Mouse (Mus musculus) lung, postnatal 0 days (tissue): ENCODE data around the gene Utf1. TPM values are rescaled to one million over a fixed set of nuclear protein-coding genes. Genes with fewer than 3 reads are reported as not detected.

Source experiments
- ATAC-seq: fragments of 200-750 bp; cut with Nextera tagmentation; 2 replicates; pipeline ENCODE4 v1.8.0; 2017; ENCODE audit warnings: moderate library complexity
- DNase-seq: peaks from one replicate; pipeline ENCODE4 v3.0.0-alpha.2; 2016; ENCODE audit warnings: low spot score
- H3K27ac ChIP-seq: fragments of 300-500 bp; sonication (generic); 2 replicates; pipeline ENCODE4 v1.5.1; 2014; ENCODE audit warnings: antibody characterized with exemption, mild to moderate bottlenecking, low read length, mixed read lengths
- H3K27me3 ChIP-seq: fragments of 300-500 bp; sonication (generic); replicated peaks from 2 replicates; pipeline ENCODE4 v1.6.1; 2014; ENCODE audit warnings: low read length, mixed read lengths; ENCODE audit not compliant: insufficient read depth
- H3K36me3 ChIP-seq: fragments of 300-500 bp; sonication (generic); 2 replicates; pipeline ENCODE4 v1.6.1; 2014; ENCODE audit warnings: low read length, mixed read lengths; ENCODE audit not compliant: insufficient read depth
- H3K4me1 ChIP-seq: fragments of 300-500 bp; sonication (generic); 2 replicates; pipeline ENCODE4 v1.6.1; 2014; ENCODE audit warnings: antibody characterized with exemption, low read depth, low read length, mixed read lengths; ENCODE audit not compliant: insufficient read depth
- H3K4me2 ChIP-seq: fragments of 300-500 bp; sonication (generic); replicated peaks from 2 replicates; pipeline ENCODE4 v1.6.1; 2014; ENCODE audit warnings: low read depth, mild to moderate bottlenecking, low read length, moderate library complexity, mixed read lengths
- H3K4me3 ChIP-seq: fragments of 300-500 bp; sonication (generic); 2 replicates; pipeline ENCODE4 v1.5.1; 2014; ENCODE audit warnings: low read depth, low read length
- H3K9ac ChIP-seq: fragments of 300-500 bp; sonication (generic); replicated peaks from 2 replicates; pipeline ENCODE4 v1.6.1; 2014; ENCODE audit warnings: low read depth, mild to moderate bottlenecking
- H3K9me3 ChIP-seq: fragments of 300-500 bp; sonication (generic); 2 replicates; pipeline ENCODE4 v1.6.1; 2016; ENCODE audit warnings: low read length, mixed read lengths
- CTCF ChIP-seq: IDR thresholded peaks from 2 replicates; pipeline ENCODE4 v1.5.1; 2016; ENCODE audit warnings: antibody characterized with exemption, mild to moderate bottlenecking
- EP300 ChIP-seq: IDR thresholded peaks from 2 replicates; pipeline ENCODE4 v1.6.1; 2016; ENCODE audit warnings: antibody characterized with exemption, mild to moderate bottlenecking, control low read depth
- WGBS: fragments of 180-500 bp; shearing (Covaris S2); extraction: QIAGEN DNeasy Blood & Tissue Kit; methylation state at CpG from one replicate; pipeline ENCODE4 v1.1.7; 2014; 5-methylcytosine and 5-hydroxymethylcytosine counted together
- polyA plus RNA-seq: library from polyadenylated mRNA; unstranded; fragments of >200 nt; fragmentation: Nextera tagmentation; extraction: Ambion mirVana; gene quantifications from 2 replicates; pipeline ENCODE4 v1.2.1, GENCODE M21; 2015

Gene Utf1
- polyA plus RNA-seq, 1 experiment from 2014 or later: not detected

- Histone ChIP-seq H3K27ac (no peak overlapping the region), H3K9me3 (no peaks in the 10 kb centered on the region), H3K4me1 (no peaks in the 10 kb centered on the region), H3K4me2 (no peak overlapping the region), H3K4me3 (no peak overlapping the region), H3K36me3 (no peaks in the 10 kb centered on the region), H3K27me3 (no peaks in the 10 kb centered on the region), H3K9ac (no peak overlapping the region)
- TF ChIP-seq EP300 (no peak), CTCF (no peak)
- ATAC-seq (no peak), DNase-seq (no peak)
- 76% methylated on average over 10 of the region's 10 CpGs for WGBS
Measured at GRCm38 (mm10) chr7:139936705-139937104, 6.9 kb upstream of the Utf1 start.

- DNase-seq (no peak), ATAC-seq (no peak)
Measured at GRCm38 (mm10) chr7:139937138-139937537, 6.5 kb upstream of the Utf1 start.

GRCm38 (mm10) chr7:139937810-139938209, 5.8 kb upstream of the Utf1 start:
- H3K4me2 ChIP-seq: no peak overlapping the region
- peaks cover 2% of the 10 kb centered on the region; the same call in 1 of the 2 replicates for H3K27me3 ChIP-seq
- no peak overlapping the region for H3K9ac ChIP-seq
- WGBS: 47% methylated on average over 5 of the region's 5 CpGs
- H3K9me3 ChIP-seq: no peaks in the 10 kb centered on the region
- no peak overlapping the region for H3K4me3 ChIP-seq
- no peaks in the 10 kb centered on the region for H3K36me3 ChIP-seq
- TF ChIP-seq EP300 (no peak), CTCF (no peak)
- no peaks in the 10 kb centered on the region for H3K4me1 ChIP-seq
- DNase-seq (no peak), ATAC-seq (no peak)
- H3K27ac ChIP-seq: no peak overlapping the region

More at GRCm38 (mm10) chr7:139937138-139937537, 6.5 kb upstream of the Utf1 start:
- Histone ChIP-seq H3K27me3 (no peaks in the 10 kb centered on the region; the same call in 1 of the 2 replicates), H3K4me1 (no peaks in the 10 kb centered on the region), H3K9ac (no peak overlapping the region), H3K27ac (no peak overlapping the region), H3K4me2 (no peak overlapping the region), H3K9me3 (no peaks in the 10 kb centered on the region), H3K4me3 (no peak overlapping the region), H3K36me3 (no peaks in the 10 kb centered on the region)
- WGBS: 45% methylated on average over 3 of the region's 3 CpGs
- TF ChIP-seq EP300: no peak
- TF ChIP-seq CTCF: no peak

GRCm38 (mm10) chr7:139940476-139941209, 2.9 kb upstream of the Utf1 start:
- 60% methylated on average over 16 of the region's 16 CpGs for WGBS
- Histone ChIP-seq H3K9ac (no peak overlapping the region), H3K9me3 (no peaks in the 10 kb centered on the region), H3K27ac (no peak overlapping the region), H3K4me3 (no peak overlapping the region), H3K4me1 (no peaks in the 10 kb centered on the region; the same call in 1 of the 2 replicates), H3K36me3 (no peaks in the 10 kb centered on the region), H3K4me2 (no peak overlapping the region), H3K27me3 (peaks cover 22% of the 10 kb centered on the region)
- TF ChIP-seq CTCF (no peak), EP300 (no peak)
- DNase-seq (no peak), ATAC-seq (no peak)

- H3K4me2 ChIP-seq: peak overlapping the region; percentile 46
- H3K27me3 ChIP-seq: peaks cover 22% of the 10 kb centered on the region
- no peaks in the 10 kb centered on the region for H3K36me3 ChIP-seq
- no peaks in the 10 kb centered on the region for H3K9me3 ChIP-seq
- ATAC-seq (0 out of 2 replicates have a peak, but pooled peaks have one; percentile 6), DNase-seq (no peak)
- no peak overlapping the region for H3K9ac ChIP-seq
- 5% methylated on average over 68 of the region's 68 CpGs for WGBS
- H3K4me1 ChIP-seq: no peaks in the 10 kb centered on the region; the same call in 1 of the 2 replicates
- TF ChIP-seq EP300: no peak
- TF ChIP-seq CTCF: no peak
- H3K4me3 ChIP-seq: peak overlapping the region; percentile 24
- H3K27ac ChIP-seq: no peak overlapping the region
Measured at GRCm38 (mm10) chr7:139944291-139945240, 977 bp downstream of the Utf1 start.

- 23% methylated on average over 5 of the region's 5 CpGs for WGBS
- H3K27me3 ChIP-seq: peaks cover 22% of the 10 kb centered on the region
- TF ChIP-seq CTCF: no peak
- TF ChIP-seq EP300: no peak
Measured at GRCm38 (mm10) chr7:139945516-139945915, 1.9 kb downstream of the Utf1 start.

More at GRCm38 (mm10) chr7:139945516-139945915, 1.9 kb downstream of the Utf1 start:
- Histone ChIP-seq H3K27ac (no peak overlapping the region), H3K4me3 (no peak overlapping the region), H3K4me1 (no peaks in the 10 kb centered on the region; the same call in 1 of the 2 replicates), H3K9me3 (no peaks in the 10 kb centered on the region), H3K9ac (no peak overlapping the region), H3K36me3 (no peaks in the 10 kb centered on the region), H3K4me2 (no peak overlapping the region)
- no peak for DNase-seq
- no peak for ATAC-seq
